Mouse (Mus musculus) effector memory CD4-positive, alpha-beta T cell, adult 7 months (primary cell): ENCODE measurements around the gene Gm29049. TPM values are rescaled to one million over a fixed set of nuclear protein-coding genes. Genes with fewer than 3 reads are reported as not detected.

ENCODE experiments used
- polyA plus RNA-seq: library from polyadenylated mRNA; unstranded; fragments of 100-300 nt; shearing (Covaris generic); gene quantifications from one replicate; pipeline ENCODE4 v1.2.1, GENCODE M21; 2017

Gm29049 gene
- not detected for polyA plus RNA-seq

DNA sequence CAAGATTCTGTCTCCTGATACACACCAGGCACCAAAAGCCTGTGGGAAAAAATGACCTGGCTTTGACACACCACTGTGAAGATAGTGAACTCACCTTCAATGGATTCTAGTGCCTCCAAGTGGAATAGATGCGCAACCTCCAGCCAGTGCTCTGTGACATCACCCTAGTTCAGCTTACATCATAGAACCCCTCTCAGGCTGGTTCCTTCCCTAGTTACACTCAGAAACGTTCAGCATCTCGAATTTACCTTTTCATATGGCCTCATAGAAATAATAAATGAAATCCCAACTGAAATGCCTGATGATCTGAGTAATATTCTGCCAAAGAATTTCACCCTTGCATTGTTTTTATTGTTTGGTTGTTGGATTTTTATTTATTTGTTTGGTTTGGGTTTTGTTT lies at the start of gene Gm29049:
Gene Gm29049, minus strand, starts transcription at position 101 of the 400 bp plus-strand sequence.

Other genes starting within 250 kb of the Gm29049 start
- gene Gm20825, start 74.3 kb upstream of the Gm29049 start, polyA plus RNA-seq: not detected